Mouse (Mus musculus) heart, adult 9 months (tissue): ENCODE measurements around the gene Dock10.
"Not testable (repeated sequence)": the region's sequence is repeated elsewhere in the genome, so short reads cannot be mapped to it uniquely, and the experiment has no call there.

Source experiments
- DNase-seq, 2 experiments: peaks; one replicate each; pipeline ENCODE4 v3.0.0; 2022; ENCODE audit warnings: low spot score in 2 of 2

Dock10 gene

GRCm38 (mm10) chr1:80757977-80758797 lies at the start of gene Dock10:
Dock10 (minus strand) TSS chr1:80758527.
- DNase-seq, result peak; percentile 7 to 24

- DNase-seq, result no peak
Measured at GRCm38 (mm10) chr1:80806835-80807398, 48.6 kb upstream of the Dock10 start.

- DNase-seq, result no peak
Measured at GRCm38 (mm10) chr1:80802023-80802422, 43.7 kb upstream of the Dock10 start.

GRCm38 (mm10) chr1:80785066-80785779 lies 26.9 kb upstream of the Dock10 start:
- DNase-seq, result no peak

- no peak for DNase-seq
Measured at GRCm38 (mm10) chr1:80784155-80784554, 25.8 kb upstream of the Dock10 start.

GRCm38 (mm10) chr1:80765504-80765903 lies 7.2 kb upstream of the Dock10 start:
- no peak for DNase-seq

GRCm38 (mm10) chr1:80763042-80763950 lies 5.0 kb upstream of the Dock10 start:
- no peak for DNase-seq

GRCm38 (mm10) chr1:80758798-80759184 lies 464 bp upstream of the Dock10 start:
- DNase-seq, result no peak

GRCm38 (mm10) chr1:80757650-80757976 lies 714 bp downstream of the Dock10 start:
- DNase-seq, result no peak

- peak; percentile 3 to 10 for DNase-seq
Measured at GRCm38 (mm10) chr1:80756824-80757649, 1.3 kb downstream of the Dock10 start.

GRCm38 (mm10) chr1:80756060-80756439 lies 2.3 kb downstream of the Dock10 start:
- no peak for DNase-seq

GRCm38 (mm10) chr1:80755296-80756059 lies 2.8 kb downstream of the Dock10 start:
- no peak for DNase-seq

GRCm38 (mm10) chr1:80749122-80749521 lies 9.2 kb downstream of the Dock10 start:
- DNase-seq, result not testable (repeated sequence)

- DNase-seq, result no peak
Measured at GRCm38 (mm10) chr1:80746691-80747463, 11.4 kb downstream of the Dock10 start.

- DNase-seq, result no peak
Measured at GRCm38 (mm10) chr1:80746195-80746594, 12.1 kb downstream of the Dock10 start.

- DNase-seq, result no peak
Measured at GRCm38 (mm10) chr1:80739472-80739871, 18.9 kb downstream of the Dock10 start.

GRCm38 (mm10) chr1:80737812-80738391 lies 20.4 kb downstream of the Dock10 start:
- DNase-seq, result no peak

- no peak for DNase-seq
Measured at GRCm38 (mm10) chr1:80730582-80730981, 27.7 kb downstream of the Dock10 start.

GRCm38 (mm10) chr1:80730174-80730573 lies 28.2 kb downstream of the Dock10 start:
- no peak for DNase-seq
